Mouse (Mus musculus) bone marrow macrophage, adult 2 months (primary cell): Measurements from ENCODE around the gene Plaur.

Source experiments
- CTCF ChIP-seq: IDR thresholded peaks from 2 replicates; pipeline ENCODE4 v1.5.1; 2012; ENCODE audit warnings: low read depth, mild to moderate bottlenecking, low read length, moderate library complexity
- POLR2A ChIP-seq: IDR thresholded peaks from 2 replicates; pipeline ENCODE4 v1.6.1; 2012; ENCODE audit warnings: mild to moderate bottlenecking, low read depth, low read length, borderline replicate concordance

- no peak for TF ChIP-seq POLR2A
- TF ChIP-seq CTCF, result no peak
Measured at GRCm38 (mm10) chr7:24480121-24480941, 18.0 kb downstream of the Plaur start.
